Mouse (Mus musculus) adrenal gland, postnatal 0 days (tissue): ENCODE measurements around the gene Olfr93. TPM values are rescaled to one million over a fixed set of nuclear protein-coding genes. Genes with fewer than 3 reads are reported as not detected.

Source experiments
- polyA plus RNA-seq: library from polyadenylated mRNA; unstranded; fragments of >200 nt; fragmentation: Nextera tagmentation; extraction: Ambion mirVana; gene quantifications from 2 replicates; pipeline ENCODE4 v1.2.1, GENCODE M21; 2015

Gene Olfr93
- not detected in 2 replicates for polyA plus RNA-seq

GRCm38 (mm10) chr17:37161394-37161793 lies at the start of gene Olfr93:
Gene Olfr93, minus strand, starts transcription at chr17:37161494.

DNA sequence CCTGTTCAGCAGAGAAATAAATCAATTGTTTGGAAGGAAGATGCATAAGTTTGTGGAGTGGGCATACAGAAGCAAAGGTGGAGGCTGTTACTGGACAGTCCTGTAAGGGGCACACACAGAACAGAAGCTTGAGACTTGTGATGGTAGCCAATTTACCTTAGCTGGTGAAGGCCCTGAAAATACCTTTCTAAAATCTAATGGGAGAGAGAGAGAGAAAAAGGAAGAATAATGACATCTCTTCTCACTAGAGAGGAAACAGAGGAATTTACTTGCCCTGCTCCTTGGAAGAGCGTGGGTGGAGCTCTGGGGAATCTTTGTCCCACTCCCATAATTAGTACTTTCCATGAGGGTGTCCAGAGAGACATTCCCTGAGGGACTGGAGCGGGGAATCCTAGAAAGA lies 39.6 kb upstream of the Olfr93 start, which contains the start of gene Olfr94:
Gene Olfr94, minus strand, starts transcription at position 101 of the 400 bp plus-strand sequence.

GRCm38 (mm10) chr17:37193656-37194055 lies 32.4 kb upstream of the Olfr93 start, which contains the start of gene Ubd:
Gene Ubd, plus strand, starts transcription at chr17:37193892.

DNA sequence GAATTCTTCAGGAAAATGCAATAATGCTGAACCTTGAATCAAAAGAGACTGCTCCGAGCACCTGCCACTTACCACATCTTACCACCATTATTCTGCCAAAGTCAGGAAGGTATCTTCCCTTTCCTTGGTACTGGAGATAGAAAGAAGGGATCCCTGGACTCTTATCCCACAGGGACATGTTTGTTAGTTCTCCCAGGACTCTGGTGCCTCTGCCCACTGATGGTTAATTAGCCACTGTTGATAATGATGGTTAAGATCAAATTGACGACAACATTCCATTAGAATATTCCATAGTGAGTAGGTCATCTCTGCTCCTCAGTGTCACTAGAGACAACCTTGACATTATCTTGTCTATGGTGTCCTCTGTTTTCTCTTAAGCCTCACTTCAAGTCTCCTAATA lies 41.3 kb downstream of the Olfr93 start, which contains the start of gene Olfr92:
Gene Olfr92, minus strand, starts transcription at position 101 of the 400 bp plus-strand sequence.

GRCm38 (mm10) chr17:37098178-37098577 lies 63.1 kb downstream of the Olfr93 start, which contains the start of gene Olfr91:
Gene Olfr91, minus strand, starts transcription at chr17:37098278.

Other genes with a start within 250 kb of the Olfr93 start
- 0.44 and 0.91 TPM in 2 replicates for gene Rnf39, start 218.6 kb downstream of the Olfr93 start, polyA plus RNA-seq
- gene Ppp1r11, start 209.8 kb downstream of the Olfr93 start, polyA plus RNA-seq: 115 and 189 TPM in 2 replicates
- 64.6 and 73.7 TPM in 2 replicates for gene Znrd1, start 202.9 kb downstream of the Olfr93 start, polyA plus RNA-seq
- gene Znrd1as, start 202.9 kb downstream of the Olfr93 start, polyA plus RNA-seq: 6.8 and 8.3 TPM in 2 replicates
- not detected in 2 replicates for gene 2410137M14Rik, start 180.3 kb downstream of the Olfr93 start, polyA plus RNA-seq
- 0.12 TPM in 1 of 2 replicates, not detected in the other for gene H2-M5, start 172.0 kb downstream of the Olfr93 start, polyA plus RNA-seq
- gene Zfp57, start 160.3 kb downstream of the Olfr93 start, polyA plus RNA-seq: 14.6 and 21.4 TPM in 2 replicates
- 0.06 TPM in 1 of 2 replicates, not detected in the other for gene Mog, start 138.1 kb downstream of the Olfr93 start, polyA plus RNA-seq
- 10.0 and 17.7 TPM in 2 replicates for gene Gabbr1, start 115.5 kb downstream of the Olfr93 start, polyA plus RNA-seq
- gene Olfr90, start 73.0 kb downstream of the Olfr93 start, polyA plus RNA-seq: not detected in 2 replicates
- gene Olfr91, start 63.2 kb downstream of the Olfr93 start, polyA plus RNA-seq: 0.09 TPM in 1 of 2 replicates, not detected in the other
- gene Olfr92, start 41.4 kb downstream of the Olfr93 start, polyA plus RNA-seq: not detected in 2 replicates
- 0.25 TPM in 1 of 2 replicates, not detected in the other for gene Ubd, start 32.4 kb upstream of the Olfr93 start, polyA plus RNA-seq
- gene Olfr94, start 39.5 kb upstream of the Olfr93 start, polyA plus RNA-seq: not detected in 2 replicates
- gene Olfr95, start 51.6 kb upstream of the Olfr93 start, polyA plus RNA-seq: not detected in 2 replicates
- gene Olfr96, start 58.7 kb upstream of the Olfr93 start, polyA plus RNA-seq: not detected in 2 replicates
- not detected in 2 replicates for gene Olfr97, start 75.8 kb upstream of the Olfr93 start, polyA plus RNA-seq
- not detected in 2 replicates for gene Olfr98, start 102.3 kb upstream of the Olfr93 start, polyA plus RNA-seq
- 9.3 and 9.7 TPM in 2 replicates for gene H2-M3, start 108.7 kb upstream of the Olfr93 start, polyA plus RNA-seq
- gene Olfr99, start 122.0 kb upstream of the Olfr93 start, polyA plus RNA-seq: not detected in 2 replicates
- not detected in 2 replicates for gene Olfr101, start 142.8 kb upstream of the Olfr93 start, polyA plus RNA-seq
- gene Olfr102, start 155.6 kb upstream of the Olfr93 start, polyA plus RNA-seq: not detected in 2 replicates
- not detected in 2 replicates for gene Olfr103, start 178.2 kb upstream of the Olfr93 start, polyA plus RNA-seq
- gene Olfr104-ps, start 198.1 kb upstream of the Olfr93 start, polyA plus RNA-seq: not detected in 2 replicates
- not detected in 2 replicates for gene Olfr105-ps, start 217.5 kb upstream of the Olfr93 start, polyA plus RNA-seq
- not detected in 2 replicates for gene Olfr106-ps, start 228.9 kb upstream of the Olfr93 start, polyA plus RNA-seq
- gene Olfr107, start 237.7 kb upstream of the Olfr93 start, polyA plus RNA-seq: not detected in 2 replicates